Mouse (Mus musculus): ENCODE data around the gene Grid2ip.

The Grid2ip gene

GRCm38 (mm10) chr5:143356686-143357388 is at the start of gene Grid2ip:
TSS of gene Grid2ip (plus strand) at chr5:143357338.
- no peak for DNase-seq

- no peak for DNase-seq
Observed at GRCm38 (mm10) chr5:143308825-143309224, 48.3 kb upstream of the Grid2ip start.

GRCm38 (mm10) chr5:143309916-143310315 is 47.2 kb upstream of the Grid2ip start:
- DNase-seq, result no peak

GRCm38 (mm10) chr5:143311886-143312285 is 45.3 kb upstream of the Grid2ip start:
- peak; percentile 91 for DNase-seq

GRCm38 (mm10) chr5:143314183-143314729 is 42.9 kb upstream of the Grid2ip start:
- DNase-seq, result no peak

GRCm38 (mm10) chr5:143314730-143315513 is 42.2 kb upstream of the Grid2ip start, which contains the start of gene E130309D02Rik:
TSS of gene E130309D02Rik (minus strand) at chr5:143315360.
- peak; percentile 87 for DNase-seq

- DNase-seq, result no peak
Observed at GRCm38 (mm10) chr5:143315514-143315888, 41.6 kb upstream of the Grid2ip start.

GRCm38 (mm10) chr5:143316605-143317287 is 40.4 kb upstream of the Grid2ip start:
- DNase-seq, result no peak

GRCm38 (mm10) chr5:143317288-143317610 is 39.9 kb upstream of the Grid2ip start:
- DNase-seq, result peak; percentile 60

GRCm38 (mm10) chr5:143328690-143329495 is 28.2 kb upstream of the Grid2ip start, which contains the start of gene Zdhhc4:
TSS of gene Zdhhc4 (minus strand) at chr5:143329256.
- DNase-seq, result peak; percentile 87

- DNase-seq, result peak; percentile 82
Observed at GRCm38 (mm10) chr5:143333872-143334271, 23.3 kb upstream of the Grid2ip start.

- no peak for DNase-seq
Observed at GRCm38 (mm10) chr5:143334418-143335088, 22.6 kb upstream of the Grid2ip start.

GRCm38 (mm10) chr5:143335089-143335460 is 22.1 kb upstream of the Grid2ip start:
- DNase-seq, result no peak

GRCm38 (mm10) chr5:143336559-143336958 is 20.6 kb upstream of the Grid2ip start:
- DNase-seq, result no peak

- DNase-seq, result no peak
Observed at GRCm38 (mm10) chr5:143339603-143340002, 17.5 kb upstream of the Grid2ip start.

GRCm38 (mm10) chr5:143346367-143346766 is 10.8 kb upstream of the Grid2ip start:
- peak; percentile 69 for DNase-seq

GRCm38 (mm10) chr5:143356017-143356416 is 1.1 kb upstream of the Grid2ip start:
- DNase-seq, result no peak

- no peak for DNase-seq
Observed at GRCm38 (mm10) chr5:143357564-143357963, 426 bp downstream of the Grid2ip start.

- DNase-seq, result no peak
Observed at GRCm38 (mm10) chr5:143359263-143359662, 2.1 kb downstream of the Grid2ip start.

GRCm38 (mm10) chr5:143360000-143360399 is 2.9 kb downstream of the Grid2ip start:
- peak; percentile 13 for DNase-seq

- no peak for DNase-seq
Observed at GRCm38 (mm10) chr5:143361428-143361827, 4.3 kb downstream of the Grid2ip start.
